Mouse (Mus musculus) liver, embryonic 13.5 days (tissue): ENCODE measurements around the gene Hlcs. TPM values are rescaled to one million over a fixed set of nuclear protein-coding genes. Genes with fewer than 3 reads are reported as not detected.

Experiments
- ATAC-seq: fragments of 200-750 bp; cut with Nextera tagmentation; 2 replicates; pipeline ENCODE4 v1.8.0; 2017; ENCODE audit warnings: low read depth, mild to moderate bottlenecking, moderate number of reproducible peaks, moderate library complexity
- DNase-seq: peaks from one replicate; pipeline ENCODE4 v3.0.0; 2022
- H3K27ac ChIP-seq: fragments of 300-500 bp; sonication (generic); 2 replicates; pipeline ENCODE4 v1.5.1; 2015; ENCODE audit warnings: moderate library complexity, mild to moderate bottlenecking, inconsistent platforms
- H3K27me3 ChIP-seq: fragments of 300-500 bp; sonication (generic); 2 replicates; pipeline ENCODE4 v1.6.1; 2015; ENCODE audit warnings: mild to moderate bottlenecking, inconsistent platforms
- H3K36me3 ChIP-seq: fragments of 300-500 bp; sonication (generic); 2 replicates; pipeline ENCODE4 v1.6.1; 2015; ENCODE audit warnings: mild to moderate bottlenecking, inconsistent platforms
- H3K4me1 ChIP-seq: fragments of 300-500 bp; sonication (generic); replicated peaks from 2 replicates; pipeline ENCODE4 v1.6.1; 2015; ENCODE audit warnings: inconsistent platforms
- H3K4me2 ChIP-seq: fragments of 300-500 bp; sonication (generic); 2 replicates; pipeline ENCODE4 v1.6.1; 2015; ENCODE audit warnings: inconsistent platforms, mild to moderate bottlenecking, moderate library complexity
- H3K4me3 ChIP-seq: fragments of 300-500 bp; sonication (generic); replicated peaks from 2 replicates; pipeline ENCODE4 v1.5.1; 2015; ENCODE audit warnings: mild to moderate bottlenecking, inconsistent platforms
- H3K9ac ChIP-seq: fragments of 300-500 bp; sonication (generic); 2 replicates; pipeline ENCODE4 v1.6.1; 2015; ENCODE audit warnings: mild to moderate bottlenecking, inconsistent platforms
- H3K9me3 ChIP-seq: fragments of 300-500 bp; sonication (generic); replicated peaks from 2 replicates; pipeline ENCODE4 v1.6.1; 2016; ENCODE audit warnings: inconsistent platforms
- WGBS: fragments of 180-500 bp; shearing (Covaris S2); methylation state at CpG from one replicate; pipeline ENCODE4 v1.1.7; 2015; ENCODE audit not compliant: insufficient replicate concordance; 5-methylcytosine and 5-hydroxymethylcytosine counted together
- polyA plus RNA-seq: library from polyadenylated mRNA; unstranded; fragments of >200 nt; fragmentation: Nextera tagmentation; extraction: Ambion mirVana; gene quantifications from 2 replicates; pipeline ENCODE4 v1.2.1, GENCODE M21; 2015

Hlcs gene
- polyA plus RNA-seq, 1 experiment from 2014 or later: 2.5 TPM

DNA sequence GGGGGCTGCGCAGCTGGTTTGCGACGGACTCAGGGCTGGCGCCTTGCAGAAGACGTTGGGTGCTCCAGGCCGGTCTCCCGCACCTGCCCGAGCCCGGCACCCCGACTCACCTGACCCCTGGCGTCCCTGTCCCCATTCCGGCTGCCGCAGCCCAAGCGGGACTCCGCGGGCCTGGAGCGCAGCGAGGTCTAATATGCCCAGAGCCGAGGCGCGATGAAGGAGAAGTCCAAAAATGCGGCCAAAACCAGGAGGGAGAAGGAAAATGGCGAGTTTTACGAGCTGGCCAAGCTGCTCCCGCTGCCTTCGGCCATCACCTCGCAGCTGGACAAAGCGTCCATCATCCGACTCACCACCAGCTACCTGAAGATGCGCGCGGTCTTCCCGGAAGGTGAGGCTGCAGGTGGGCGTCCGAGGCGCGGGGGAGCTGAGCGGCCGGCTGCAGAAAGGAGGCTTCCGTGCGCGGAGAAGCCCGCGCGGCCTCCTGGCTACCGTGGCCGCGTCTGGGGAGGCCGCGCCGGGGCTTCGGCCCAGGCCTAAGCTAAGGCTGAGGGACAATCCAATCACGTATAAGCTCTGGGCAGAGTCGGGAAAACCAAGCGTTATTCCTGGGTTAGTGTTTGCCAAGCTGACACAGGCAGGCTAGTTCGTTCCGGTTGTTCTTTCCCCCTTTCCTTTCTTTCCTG is 227.6 kb downstream of the Hlcs start:
- peak overlapping the region; percentile 31 for H3K4me3 ChIP-seq
- under 1% methylated on average over 57 of the region's 57 CpGs for WGBS
- ATAC-seq: no peak

DNA sequence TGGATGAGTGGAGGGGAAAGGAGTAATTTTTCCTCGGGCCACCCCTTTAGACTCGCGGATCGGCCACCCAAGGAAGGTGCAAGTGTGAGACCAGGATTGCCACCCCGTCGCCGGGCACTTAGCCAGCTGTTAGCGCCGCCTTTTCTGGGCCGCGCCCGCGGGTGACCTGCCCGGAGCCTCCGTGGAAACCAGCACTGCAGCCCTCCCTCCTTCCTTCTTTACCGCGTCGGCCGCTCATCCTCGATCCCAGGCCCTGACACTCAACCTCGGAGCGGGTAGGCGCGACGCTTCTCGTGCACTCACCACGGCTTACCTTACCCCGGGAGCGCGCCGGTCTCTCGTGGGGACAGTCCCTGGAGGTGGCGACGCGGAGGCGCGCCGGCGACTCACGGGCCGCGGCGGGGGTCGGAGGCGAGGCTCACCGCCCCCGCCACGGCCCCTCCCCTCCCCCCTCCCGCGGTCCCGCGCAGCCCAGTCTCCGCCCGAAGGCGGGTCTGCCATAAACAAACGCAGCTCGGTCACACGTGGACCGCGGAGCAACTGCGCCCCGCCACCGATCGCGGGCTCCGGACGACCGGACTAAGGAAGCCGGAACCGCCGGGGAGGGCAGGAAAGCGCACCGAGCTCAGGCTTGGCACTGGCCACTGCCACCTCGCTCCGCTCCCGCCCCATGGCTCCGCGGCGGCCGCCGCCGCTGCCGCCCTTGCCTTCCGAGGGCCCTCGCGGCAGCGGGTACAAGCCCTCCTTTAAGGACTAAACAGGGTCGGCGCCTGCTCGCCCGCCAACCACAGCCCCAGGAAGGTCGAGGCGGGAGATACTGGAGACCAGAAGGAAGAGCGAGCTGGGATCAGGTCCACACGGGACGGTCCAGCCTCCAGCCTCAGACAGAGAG is 228.4 kb downstream of the Hlcs start, which contains the start of gene Sim2:
Gene Sim2, plus strand, starts transcription at position 221 of the 892 bp plus-strand sequence.
- WGBS: under 1% methylated on average over 90 of the region's 96 CpGs
- no peak for ATAC-seq
- Histone ChIP-seq H3K4me1 (peaks cover 9% of the 10 kb centered on the region), H3K27ac (no peak within 1 kb of the TSS), H3K36me3 (no peaks in the 10 kb centered on the region), H3K9me3 (no peaks in the 10 kb centered on the region), H3K4me2 (peak within 1 kb of the TSS; percentile 52), H3K4me3 (peak within 1 kb of the TSS; percentile 31), H3K27me3 (peaks cover 99% of the 10 kb centered on the region), H3K9ac (no peak within 1 kb of the TSS)
- DNase-seq: no peak

More for the DNA sequence above, 227.6 kb downstream of the Hlcs start:
- Histone ChIP-seq H3K4me1 (peaks cover 9% of the 10 kb centered on the region), H3K27me3 (peaks cover 99% of the 10 kb centered on the region), H3K4me2 (peak overlapping the region; percentile 52; the same call in 1 of the 2 replicates), H3K9me3 (no peaks in the 10 kb centered on the region), H3K9ac (no peak overlapping the region), H3K36me3 (no peaks in the 10 kb centered on the region), H3K27ac (no peak overlapping the region)
- DNase-seq: no peak

- H3K9me3 ChIP-seq: no peaks in the 10 kb centered on the region
- no peak overlapping the region for H3K4me2 ChIP-seq
- no peak overlapping the region for H3K9ac ChIP-seq
- no peak overlapping the region for H3K4me3 ChIP-seq
- H3K4me1 ChIP-seq: peaks cover 9% of the 10 kb centered on the region
- DNase-seq (no peak), ATAC-seq (no peak)
- no peaks in the 10 kb centered on the region for H3K36me3 ChIP-seq
- no peak overlapping the region for H3K27ac ChIP-seq
- WGBS: under 1% methylated on average over 41 of the region's 41 CpGs
- peaks cover 99% of the 10 kb centered on the region for H3K27me3 ChIP-seq
Measured at GRCm38 (mm10) chr16:94083848-94084525, 229.4 kb downstream of the Hlcs start.

DNA sequence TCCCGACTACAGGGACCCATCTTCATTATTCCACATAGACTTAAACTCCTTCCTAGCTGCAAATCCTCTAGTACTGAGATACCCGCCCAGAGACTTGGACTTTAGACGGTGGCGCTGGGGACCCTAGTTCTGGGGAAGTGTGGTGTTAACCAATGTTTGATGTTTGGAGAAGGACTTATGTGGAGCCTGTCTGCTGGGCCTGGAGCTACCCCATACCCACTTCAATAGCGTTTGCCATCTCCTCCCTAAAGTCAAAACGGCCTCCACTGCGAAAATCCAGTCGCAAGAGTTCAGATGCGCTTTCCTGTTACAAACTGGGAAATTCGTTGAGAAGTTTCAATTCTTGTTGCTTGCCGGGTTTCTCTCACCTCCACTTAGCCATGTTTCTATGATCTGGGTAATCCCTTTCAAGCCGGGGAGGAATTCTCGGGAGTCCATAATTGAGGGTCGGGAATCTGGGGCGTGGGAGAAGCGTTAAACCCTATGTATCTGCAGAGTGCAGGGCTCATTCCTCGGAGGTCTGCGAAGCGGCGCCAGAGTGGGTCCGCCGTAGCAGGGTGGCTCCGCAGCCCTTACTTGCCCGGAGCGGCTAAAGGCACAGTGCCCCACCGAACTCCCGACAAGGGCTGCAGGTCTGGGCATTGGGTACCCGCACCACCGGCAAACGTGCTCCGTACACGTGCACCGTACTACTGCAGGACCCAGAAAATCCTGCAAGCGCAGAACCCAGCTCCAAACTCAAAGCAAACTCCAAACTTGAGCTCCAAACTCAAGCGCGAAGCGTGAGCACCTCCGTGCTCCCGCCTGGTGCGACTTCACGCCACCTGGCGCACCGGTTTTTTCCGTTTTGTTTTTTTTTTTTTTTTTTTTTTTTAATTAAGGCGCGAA is 230.2 kb downstream of the Hlcs start:
- Histone ChIP-seq H3K9me3 (no peaks in the 10 kb centered on the region), H3K4me1 (peaks cover 9% of the 10 kb centered on the region), H3K4me3 (no peak overlapping the region), H3K36me3 (no peaks in the 10 kb centered on the region), H3K27me3 (peaks cover 99% of the 10 kb centered on the region), H3K4me2 (no peak overlapping the region), H3K9ac (no peak overlapping the region), H3K27ac (no peak overlapping the region)
- 1% methylated on average over 46 of the region's 46 CpGs for WGBS
- DNase-seq: no peak
- no peak for ATAC-seq

GRCm38 (mm10) chr16:94081996-94082708 is 231.2 kb downstream of the Hlcs start:
- no peaks in the 10 kb centered on the region for H3K36me3 ChIP-seq
- H3K4me1 ChIP-seq: peaks cover 9% of the 10 kb centered on the region
- DNase-seq (no peak), ATAC-seq (no peak)
- H3K27ac ChIP-seq: no peak overlapping the region
- peaks cover 99% of the 10 kb centered on the region for H3K27me3 ChIP-seq
- no peak overlapping the region for H3K9ac ChIP-seq
- no peak overlapping the region for H3K4me2 ChIP-seq
- H3K4me3 ChIP-seq: no peak overlapping the region
- H3K9me3 ChIP-seq: no peaks in the 10 kb centered on the region
- WGBS: 5% methylated on average over 8 of the region's 8 CpGs

GRCm38 (mm10) chr16:94081596-94081995 is 231.8 kb downstream of the Hlcs start:
- Histone ChIP-seq H3K27me3 (peaks cover 99% of the 10 kb centered on the region), H3K36me3 (no peaks in the 10 kb centered on the region), H3K4me1 (peaks cover 9% of the 10 kb centered on the region), H3K4me2 (no peak overlapping the region), H3K27ac (no peak overlapping the region), H3K4me3 (no peak overlapping the region), H3K9me3 (no peaks in the 10 kb centered on the region), H3K9ac (no peak overlapping the region)
- DNase-seq (no peak), ATAC-seq (no peak)
- WGBS: 10% methylated on average over 5 of the region's 5 CpGs

DNA sequence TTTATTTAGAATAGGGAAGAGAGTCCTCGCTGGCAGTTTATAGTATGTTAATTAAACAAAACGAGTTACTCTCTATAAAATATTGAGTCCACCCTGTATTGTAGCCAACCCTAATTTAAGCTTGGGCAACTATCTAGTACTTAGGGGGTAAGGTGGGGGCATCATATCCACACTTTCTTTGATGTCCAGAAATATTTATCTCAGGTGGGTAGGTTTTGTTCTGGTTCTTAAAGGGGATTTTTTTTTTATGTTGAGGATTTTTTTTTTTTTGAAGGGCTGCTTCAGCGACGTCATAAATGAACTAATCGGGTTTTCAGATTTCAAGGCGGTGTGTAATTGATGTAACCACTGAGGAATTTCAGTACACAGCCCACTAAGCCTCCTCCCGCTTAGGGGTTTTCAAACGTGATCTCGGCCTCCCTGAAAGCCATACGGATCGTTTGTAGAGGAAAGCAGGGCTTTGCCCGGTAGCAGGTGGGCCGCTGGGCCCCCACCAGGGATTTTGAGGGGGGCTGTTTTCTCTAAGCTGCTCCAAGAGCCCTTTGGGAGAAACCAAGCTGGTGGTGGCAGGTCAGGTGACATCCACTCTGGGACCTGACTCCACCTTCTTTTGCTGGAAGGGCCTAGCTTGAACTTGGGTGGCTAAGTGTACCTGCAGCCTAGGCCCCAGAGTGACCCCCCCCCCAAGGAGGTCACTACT is 233.4 kb downstream of the Hlcs start:
- Histone ChIP-seq H3K27ac (no peak overlapping the region), H3K4me3 (no peak overlapping the region), H3K27me3 (peaks cover 99% of the 10 kb centered on the region), H3K9me3 (no peaks in the 10 kb centered on the region), H3K4me2 (no peak overlapping the region), H3K9ac (no peak overlapping the region), H3K4me1 (peaks cover 3% of the 10 kb centered on the region; the same call in 1 of the 2 replicates), H3K36me3 (no peaks in the 10 kb centered on the region)
- DNase-seq: no peak
- WGBS: 3% methylated on average over 13 of the region's 13 CpGs
- ATAC-seq: no peak

DNA sequence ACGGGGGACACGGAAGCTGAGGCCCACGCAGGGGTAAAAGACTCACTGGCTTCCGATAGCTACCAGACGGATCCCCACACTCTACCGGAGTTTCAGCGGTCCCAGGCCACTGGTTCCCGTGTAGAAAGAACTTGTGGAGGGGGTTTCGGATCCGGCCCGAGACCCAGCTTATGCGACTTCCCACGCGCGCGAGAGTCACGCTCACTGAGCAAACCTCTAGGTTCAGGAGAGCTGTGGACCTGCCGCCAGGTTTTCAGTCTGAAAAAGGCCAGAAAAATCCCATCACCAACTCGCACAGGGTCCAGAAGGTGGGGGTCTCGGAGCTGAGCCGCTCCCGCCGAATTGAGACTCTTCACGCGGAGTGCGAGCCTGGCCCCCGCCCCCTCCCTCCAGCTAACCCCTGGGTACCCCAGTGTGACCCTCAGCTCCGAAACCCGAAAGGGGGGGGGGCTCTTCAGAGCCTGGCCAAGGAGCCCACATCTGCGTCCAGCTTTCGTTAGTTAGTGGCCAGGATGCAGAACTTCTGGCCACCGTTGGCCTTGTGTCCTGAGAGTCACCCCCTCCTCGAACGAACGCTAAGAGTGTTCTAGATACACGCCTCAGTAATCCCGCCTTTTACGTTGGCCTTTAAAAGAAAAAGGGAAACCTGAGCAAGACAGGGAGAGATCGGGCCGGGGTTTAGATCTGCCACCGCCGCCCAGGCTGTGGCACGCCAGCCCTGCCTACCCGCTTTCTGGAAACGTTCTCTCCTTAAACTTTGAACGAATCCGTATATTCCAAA is 234.1 kb downstream of the Hlcs start:
- ATAC-seq: no peak
- H3K4me1 ChIP-seq: no peaks in the 10 kb centered on the region
- no peaks in the 10 kb centered on the region for H3K9me3 ChIP-seq
- H3K9ac ChIP-seq: no peak overlapping the region
- H3K4me2 ChIP-seq: no peak overlapping the region
- DNase-seq: no peak
- WGBS: 1% methylated on average over 47 of the region's 47 CpGs
- no peak overlapping the region for H3K4me3 ChIP-seq
- H3K27me3 ChIP-seq: peaks cover 93% of the 10 kb centered on the region
- no peaks in the 10 kb centered on the region for H3K36me3 ChIP-seq
- H3K27ac ChIP-seq: no peak overlapping the region
